Mouse (Mus musculus) small intestine, adult 2 months (tissue): ENCODE results near the gene Spata31d1a.

Source experiments
- CTCF ChIP-seq: fragments of 200-500 bp; IDR thresholded peaks from 2 replicates; pipeline ENCODE4 v1.5.1; 2012; ENCODE audit warnings: low read depth, mild to moderate bottlenecking, control low read depth, inconsistent platforms, low read length, moderate library complexity, mixed read lengths; ENCODE audit not compliant: insufficient replicate concordance, insufficient read length; ENCODE audit errors: extremely low read depth
- POLR2A ChIP-seq: fragments of 200-500 bp; IDR thresholded peaks from 2 replicates; pipeline ENCODE4 v1.6.1; 2012; ENCODE audit warnings: low read depth, mild to moderate bottlenecking, control low read depth, inconsistent platforms, low read length, moderate library complexity

- no peak for TF ChIP-seq CTCF
- no peak for TF ChIP-seq POLR2A
Observed at GRCm38 (mm10) chr13:59661966-59662365, 48.2 kb downstream of the Spata31d1a start.
